Mouse (Mus musculus): Measurements from ENCODE around the gene Gtf3c2. TPM values are rescaled to one million over a fixed set of nuclear protein-coding genes. Genes with fewer than 3 reads are reported as not detected.

Gene Gtf3c2
- total RNA-seq (2014; rRNA removed; ENCODE audit: low replicate concordance) (15.7 and 42.7 TPM in 2 replicates), polyA plus RNA-seq (2015; fragmentation: Nextera tagmentation; extraction: Ambion mirVana) (18.3 and 20.5 TPM in 2 replicates)

- Histone ChIP-seq H3K27me3 (ENCODE audit: control insufficient read depth, insufficient read depth, low read length) (no peaks in the 10 kb centered on the region), H3K9me3 (replicated peaks; ENCODE audit: control insufficient read depth, low read length) (no peaks in the 10 kb centered on the region), H3K9ac (replicated peaks; ENCODE audit: low read depth, low read length) (peak within 1 kb of the TSS; percentile 81), H3K27ac (ENCODE audit: low read depth) (peak within 1 kb of the TSS; percentile 96), H3K4me2 (ENCODE audit: low read depth, low read length) (peak within 1 kb of the TSS; percentile 99), H3K4me3 (ENCODE audit: low read depth, low read length) (peak within 1 kb of the TSS; percentile 95), H3K4me1 (ENCODE audit: control insufficient read depth, insufficient read depth) (peaks cover 13% of the 10 kb centered on the region), H3K36me3 (replicated peaks; ENCODE audit: control insufficient read depth, insufficient read depth, low read length) (no peaks in the 10 kb centered on the region; the same call in 1 of the 2 replicates)
- DNase-seq (ENCODE audit: low spot score): peak; percentile 97
- TF ChIP-seq EP300 (IDR thresholded peaks at IDR 0.05; ENCODE audit: low read depth): no peak
- no peak; the same call in 1 of the 2 replicates for TF ChIP-seq CTCF (IDR thresholded peaks at IDR 0.05; ENCODE audit: low read depth)
- peak; percentile 98 for ATAC-seq (ENCODE audit: insufficient read depth, low read depth)
- under 1% methylated on average over 59 of the region's 59 CpGs for WGBS
Observed at GRCm38 (mm10) chr5:31179766-31180630, at the start of gene Gtf3c2, which contains the start of gene Gm29609. Gene Gtf3c2 (minus strand): TSS chr5:31180144. Gene Gm29609 (minus strand): TSS chr5:31179911.

- WGBS: 44% methylated on average over 1 of the region's 1 CpGs
- Histone ChIP-seq H3K4me3 (ENCODE audit: low read depth, low read length) (no peak overlapping the region), H3K27ac (ENCODE audit: low read depth) (no peak overlapping the region), H3K27me3 (ENCODE audit: control insufficient read depth, insufficient read depth, low read length) (no peaks in the 10 kb centered on the region), H3K9ac (replicated peaks; ENCODE audit: low read depth, low read length) (no peak overlapping the region), H3K4me1 (ENCODE audit: control insufficient read depth, insufficient read depth) (no peaks in the 10 kb centered on the region), H3K4me2 (ENCODE audit: low read depth, low read length) (no peak overlapping the region), H3K9me3 (replicated peaks; ENCODE audit: control insufficient read depth, low read length) (no peaks in the 10 kb centered on the region), H3K36me3 (replicated peaks; ENCODE audit: control insufficient read depth, insufficient read depth, low read length) (no peaks in the 10 kb centered on the region)
- DNase-seq (ENCODE audit: low spot score) (no peak), ATAC-seq (ENCODE audit: insufficient read depth, low read depth) (no peak)
- no peak for TF ChIP-seq EP300 (IDR thresholded peaks at IDR 0.05; ENCODE audit: low read depth)
- no peak for TF ChIP-seq CTCF (IDR thresholded peaks at IDR 0.05; ENCODE audit: low read depth)
Observed at GRCm38 (mm10) chr5:31226641-31227040, 46.7 kb upstream of the Gtf3c2 start.

- TF ChIP-seq CTCF (IDR thresholded peaks at IDR 0.05; ENCODE audit: low read depth) (no peak), EP300 (IDR thresholded peaks at IDR 0.05; ENCODE audit: low read depth) (no peak)
- DNase-seq (ENCODE audit: low spot score) (no peak), ATAC-seq (ENCODE audit: insufficient read depth, low read depth) (no peak)
- no peak overlapping the region for H3K4me3 ChIP-seq (ENCODE audit: low read depth, low read length)
- H3K27me3 ChIP-seq (ENCODE audit: control insufficient read depth, insufficient read depth, low read length): no peaks in the 10 kb centered on the region
- H3K9me3 ChIP-seq (replicated peaks; ENCODE audit: control insufficient read depth, low read length): no peaks in the 10 kb centered on the region
- no peaks in the 10 kb centered on the region for H3K4me1 ChIP-seq (ENCODE audit: control insufficient read depth, insufficient read depth)
- 93% methylated on average over 9 of the region's 9 CpGs for WGBS
- no peak overlapping the region for H3K9ac ChIP-seq (replicated peaks; ENCODE audit: low read depth, low read length)
- no peak overlapping the region for H3K4me2 ChIP-seq (ENCODE audit: low read depth, low read length)
- no peaks in the 10 kb centered on the region for H3K36me3 ChIP-seq (replicated peaks; ENCODE audit: control insufficient read depth, insufficient read depth, low read length)
- no peak overlapping the region for H3K27ac ChIP-seq (ENCODE audit: low read depth)
Observed at GRCm38 (mm10) chr5:31222696-31223095, 42.8 kb upstream of the Gtf3c2 start.

DNA sequence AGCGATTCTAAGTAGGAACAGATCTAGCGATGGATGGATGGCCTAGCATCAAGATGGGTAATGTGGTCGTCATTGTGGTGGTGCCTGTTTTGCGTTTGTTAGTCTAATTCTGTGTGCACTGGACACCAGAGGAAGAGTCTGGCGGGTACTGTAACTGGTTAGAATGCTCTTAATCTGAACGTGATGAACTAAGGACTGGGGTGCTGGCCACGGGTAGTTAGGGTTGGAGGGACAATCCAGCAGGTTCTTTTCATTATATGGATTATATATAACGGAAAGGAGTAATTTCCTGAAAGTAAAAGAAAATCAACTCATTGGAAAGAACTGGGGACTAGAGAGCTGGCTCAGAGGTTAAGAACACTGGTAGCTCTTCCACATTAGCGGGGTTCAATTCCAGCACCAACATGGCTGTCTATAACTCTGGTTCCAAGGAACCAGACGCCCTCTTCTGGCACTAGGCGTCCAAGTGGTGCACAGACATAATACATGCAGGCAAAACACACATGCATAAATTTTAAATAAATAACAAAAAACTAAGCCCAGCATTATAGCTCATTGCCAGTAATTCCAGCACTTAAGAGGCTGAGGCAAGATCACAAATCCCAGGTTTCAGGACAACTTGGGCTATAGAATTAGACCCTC is 41.5 kb upstream of the Gtf3c2 start:
- no peaks in the 10 kb centered on the region for H3K36me3 ChIP-seq (replicated peaks; ENCODE audit: control insufficient read depth, insufficient read depth, low read length)
- 20% methylated on average over 11 of the region's 11 CpGs for WGBS
- H3K9me3 ChIP-seq (replicated peaks; ENCODE audit: control insufficient read depth, low read length): no peaks in the 10 kb centered on the region
- TF ChIP-seq EP300 (IDR thresholded peaks at IDR 0.05; ENCODE audit: low read depth) (no peak), CTCF (IDR thresholded peaks at IDR 0.05; ENCODE audit: low read depth) (peak; percentile 33)
- H3K27ac ChIP-seq (ENCODE audit: low read depth): peak overlapping the region; percentile 93
- H3K4me2 ChIP-seq (ENCODE audit: low read depth, low read length): peak overlapping the region; percentile 94
- no peaks in the 10 kb centered on the region for H3K4me1 ChIP-seq (ENCODE audit: control insufficient read depth, insufficient read depth)
- H3K9ac ChIP-seq (replicated peaks; ENCODE audit: low read depth, low read length): peak overlapping the region; percentile 81
- no peak for DNase-seq (ENCODE audit: low spot score)
- ATAC-seq (ENCODE audit: insufficient read depth, low read depth): no peak
- H3K4me3 ChIP-seq (ENCODE audit: low read depth, low read length): peak overlapping the region; percentile 96
- H3K27me3 ChIP-seq (ENCODE audit: control insufficient read depth, insufficient read depth, low read length): no peaks in the 10 kb centered on the region

- H3K4me2 ChIP-seq (ENCODE audit: low read depth, low read length): peak within 1 kb of the TSS; percentile 94
- WGBS: under 1% methylated on average over 60 of the region's 70 CpGs
- TF ChIP-seq EP300 (IDR thresholded peaks at IDR 0.05; ENCODE audit: low read depth): peak; percentile 24; the same call in 1 of the 2 replicates
- no peak for TF ChIP-seq CTCF (IDR thresholded peaks at IDR 0.05; ENCODE audit: low read depth)
- H3K27ac ChIP-seq (ENCODE audit: low read depth): peak within 1 kb of the TSS; percentile 93
- H3K9ac ChIP-seq (replicated peaks; ENCODE audit: low read depth, low read length): peak within 1 kb of the TSS; percentile 81
- peak within 1 kb of the TSS; percentile 96 for H3K4me3 ChIP-seq (ENCODE audit: low read depth, low read length)
- DNase-seq (ENCODE audit: low spot score) (peak; percentile 93), ATAC-seq (ENCODE audit: insufficient read depth, low read depth) (peak; percentile 96)
- no peaks in the 10 kb centered on the region for H3K27me3 ChIP-seq (ENCODE audit: control insufficient read depth, insufficient read depth, low read length)
- no peaks in the 10 kb centered on the region for H3K4me1 ChIP-seq (ENCODE audit: control insufficient read depth, insufficient read depth)
- H3K9me3 ChIP-seq (replicated peaks; ENCODE audit: control insufficient read depth, low read length): no peaks in the 10 kb centered on the region
- H3K36me3 ChIP-seq (replicated peaks; ENCODE audit: control insufficient read depth, insufficient read depth, low read length): no peaks in the 10 kb centered on the region
Observed at GRCm38 (mm10) chr5:31220448-31221303, 40.7 kb upstream of the Gtf3c2 start, which contains the start of gene Ppm1g. Gene Ppm1g (minus strand): TSS chr5:31220687.

Data from heart, postnatal 0 days (tissue).